Comparison of ENCODE assay signal across 9 mouse cellular contexts in the genomic region with DNA sequence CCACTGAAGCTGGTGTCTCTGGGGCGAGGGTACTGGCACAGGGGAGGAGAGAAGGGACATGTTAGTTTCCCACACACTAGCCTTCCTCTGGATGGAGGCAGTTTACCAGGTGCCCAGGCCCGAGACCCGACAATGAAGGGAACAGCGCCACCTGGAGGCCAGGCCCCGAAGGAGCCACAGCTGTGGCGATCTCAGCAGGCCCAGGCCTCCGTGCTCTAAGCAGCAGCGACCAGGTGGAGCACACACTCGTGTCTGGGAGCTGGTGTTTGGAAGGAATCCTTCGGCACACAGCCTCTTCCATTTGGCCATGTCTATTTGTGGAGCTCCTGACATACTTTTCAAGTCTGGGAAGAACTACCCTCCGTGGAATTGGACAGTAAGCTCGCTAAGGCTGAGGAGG. TPM values are rescaled to one million over a fixed set of nuclear protein-coding genes. Genes with fewer than 3 reads are reported as not detected.
DNase-seq lines count a peak whose midpoint lies in the region; ATAC-seq and TF ChIP-seq lines count a peak whose summit lies in the region.
"Had no signal": no experiment of that assay in that cellular context is flagged by ENCODE, and none has a peak within 500 bp of the region (broad histone marks: within the 10 kb centered on the region; RNA-seq: fewer than 3 reads in every experiment).

No protein-coding gene starts in this region.

- no peak overlapping the region for H3K4me2 ChIP-seq in forebrain, embryonic 14.5 days (ENCODE audit: low read length)
- no peak overlapping the region for H3K4me2 ChIP-seq in forebrain, embryonic 15.5 days (replicated peaks)
- no peak overlapping the region for H3K4me2 ChIP-seq in myocyte (ENCODE audit: low read depth)
- H3K4me2 ChIP-seq in stomach, embryonic 15.5 days = no peak overlapping the region
- H3K4me2 ChIP-seq: neural tube, embryonic 12.5 days had no signal

- H3ac ChIP-seq in myocyte (ENCODE audit: control insufficient read depth, insufficient read length) = no peak overlapping the region

- intact Hi-C loops in left cerebral cortex, postnatal 4 days (cut with DNase I) = loop anchor here (5.0 kb wide), 1 partner anchor 88 kb away; no protein-coding TSS in a partner anchor

- H3K27ac ChIP-seq in forebrain, embryonic 14.5 days (ENCODE audit: low read depth, low read length) = no peak overlapping the region
- H3K27ac ChIP-seq in forebrain, embryonic 15.5 days (replicated peaks) = no peak overlapping the region
- 0 out of 2 replicates have a peak overlapping the region, but pooled peaks have one; percentile 12 for H3K27ac ChIP-seq in stomach, embryonic 15.5 days
- H3K27ac ChIP-seq: neural tube, embryonic 12.5 days had no signal

- H3K79me2 ChIP-seq in myocyte (ENCODE audit: control insufficient read depth, insufficient read depth) = peaks cover 28% of the 10 kb centered on the region

- no peaks in the 10 kb centered on the region for H3K9me3 ChIP-seq in forebrain, embryonic 14.5 days (replicated peaks; ENCODE audit: control insufficient read depth, low read length)
- no peaks in the 10 kb centered on the region for H3K9me3 ChIP-seq in forebrain, embryonic 15.5 days
- H3K9me3 ChIP-seq in stomach, embryonic 15.5 days = no peaks in the 10 kb centered on the region
- H3K9me3 ChIP-seq: neural tube, embryonic 12.5 days had no signal

- peaks cover 25% of the 10 kb centered on the region for H3K36me3 ChIP-seq in forebrain, embryonic 14.5 days (ENCODE audit: control insufficient read depth, insufficient read depth, low read length)
- 0 out of 2 replicates have a peak, but pooled peaks cover 11% of the 10 kb centered on the region for H3K36me3 ChIP-seq in forebrain, embryonic 15.5 days
- H3K36me3 ChIP-seq in myocyte (ENCODE audit: control insufficient read depth, insufficient read depth) = peaks cover 21% of the 10 kb centered on the region
- peaks cover 32% of the 10 kb centered on the region for H3K36me3 ChIP-seq in stomach, embryonic 15.5 days

- H3K9ac ChIP-seq in forebrain, embryonic 14.5 days (ENCODE audit: low read length) = no peak overlapping the region
- H3K9ac ChIP-seq in forebrain, embryonic 15.5 days (replicated peaks) = no peak overlapping the region
- no peak overlapping the region for H3K9ac ChIP-seq in stomach, embryonic 15.5 days
- H3K9ac ChIP-seq: neural tube, embryonic 12.5 days had no signal

- no peaks in the 10 kb centered on the region for H3K27me3 ChIP-seq in forebrain, embryonic 14.5 days (replicated peaks; ENCODE audit: control insufficient read depth, insufficient read depth, low read length)
- no peaks in the 10 kb centered on the region for H3K27me3 ChIP-seq in forebrain, embryonic 15.5 days
- H3K27me3 ChIP-seq in myocyte (ENCODE audit: control insufficient read depth, insufficient read depth, insufficient read length) = no peaks in the 10 kb centered on the region
- H3K27me3 ChIP-seq in stomach, embryonic 15.5 days (replicated peaks) = no peaks in the 10 kb centered on the region
- H3K27me3 ChIP-seq: neural tube, embryonic 12.5 days had no signal

- no peak for TF ChIP-seq POLR2A in myocyte (IDR thresholded peaks at IDR 0.05; ENCODE audit: insufficient read length, low read depth)

- no peak for ATAC-seq in forebrain, embryonic 14.5 days
- ATAC-seq in forebrain, embryonic 15.5 days (replicated peaks) = no peak
- no peak for ATAC-seq in stomach, embryonic 15.5 days (ENCODE audit: insufficient read depth, low FRiP score, low read depth)

- 31% methylated on average over 12 of the region's 12 CpGs for WGBS in forebrain, embryonic 14.5 days
- WGBS in forebrain, embryonic 15.5 days = 32% methylated on average over 12 of the region's 12 CpGs
- 36% methylated on average over 12 of the region's 12 CpGs for WGBS in stomach, embryonic 15.5 days

- no peak overlapping the region for H3K4me3 ChIP-seq in forebrain, embryonic 14.5 days (ENCODE audit: low read depth, low read length)
- H3K4me3 ChIP-seq in forebrain, embryonic 15.5 days = no peak overlapping the region
- no peak overlapping the region for H3K4me3 ChIP-seq in myocyte
- H3K4me3 ChIP-seq in stomach, embryonic 15.5 days (replicated peaks) = no peak overlapping the region
- H3K4me3 ChIP-seq: neural tube, embryonic 12.5 days had no signal

- peaks cover 8% of the 10 kb centered on the region for H3K4me1 ChIP-seq in forebrain, embryonic 14.5 days (ENCODE audit: control insufficient read depth, insufficient read depth, low read length)
- peaks cover 31% of the 10 kb centered on the region for H3K4me1 ChIP-seq in forebrain, embryonic 15.5 days
- H3K4me1 ChIP-seq in stomach, embryonic 15.5 days = peaks cover 33% of the 10 kb centered on the region

- DNase-seq in forebrain, embryonic 14.5 days (ENCODE audit: low spot score) = peak; percentile 53
- peak; percentile 89 for DNase-seq in adrenal gland, postnatal 10 days
- DNase-seq in embryo, embryonic 9.5 days (ENCODE audit: extremely low spot score) = peak; percentile 76
- DNase-seq in heart, postnatal 4 days = peak; percentile 86
- peak; percentile 73 for DNase-seq in left cerebral cortex, postnatal 4 days

TF ChIP-seq in myocyte, 11 proteins besides CTCF, POLR2A, EP300 and RAD21:
- TF ChIP-seq POLR2AphosphoS2 (IDR thresholded peaks at IDR 0.05; ENCODE audit: insufficient read length, low read depth) (no peak), E2F4 (IDR thresholded peaks at IDR 0.05; ENCODE audit: insufficient read depth) (no peak), CEBPB (IDR thresholded peaks at IDR 0.05; ENCODE audit: insufficient read depth, poor library complexity, severe bottlenecking) (no peak), MAX (IDR thresholded peaks at IDR 0.05; ENCODE audit: low read depth) (no peak), MYOG (IDR thresholded peaks at IDR 0.05; ENCODE audit: control insufficient read depth in 1 of 3, insufficient read depth in 1 of 3, insufficient read length in 2 of 3, low read depth in 2 of 3) (peak in 2 of 3 experiments; percentile 63 to 75), TCF12 (IDR thresholded peaks at IDR 0.05; ENCODE audit: insufficient read depth, poor library complexity, severe bottlenecking) (no peak), TCF3 (IDR thresholded peaks at IDR 0.05; ENCODE audit: insufficient read length, low read depth) (no peak), SRF (IDR thresholded peaks at IDR 0.05; ENCODE audit: control insufficient read depth, insufficient read length, low read depth) (no peak), REST (IDR thresholded peaks at IDR 0.05; ENCODE audit: insufficient read depth, insufficient read length) (no peak), USF1 (IDR thresholded peaks at IDR 0.05; ENCODE audit: low read depth) (no peak), MYOD1 (IDR thresholded peaks at IDR 0.05; ENCODE audit: control insufficient read depth in 1 of 3, insufficient read length in 2 of 3, low read depth in 2 of 3) (peak in 2 of 3 experiments; percentile 41 to 57)

RNA-seq across cellular contexts. Expression of a gene that starts 8.5 kb away (rescaled TPM):
- polyA plus RNA-seq in forebrain, embryonic 14.5 days (2014; fragmentation: Nextera tagmentation; extraction: Ambion mirVana) = 360 and 385 TPM in 2 replicates
- polyA plus RNA-seq in forebrain, embryonic 15.5 days (2015; fragmentation: Nextera tagmentation; extraction: Ambion mirVana) = 278 and 295 TPM in 2 replicates
- total RNA-seq in adrenal gland, postnatal 10 days (2021) = 100 to 1,000 TPM; 152 to 180 TPM
- total RNA-seq in heart, postnatal 4 days (2021) = 100 to 1,000 TPM; 256 to 274 TPM
- 100 to 1,000 TPM; 170 to 186 TPM for total RNA-seq in left cerebral cortex, postnatal 4 days (2021)
- polyA plus RNA-seq in myocyte (2012; fragmentation: generic; extraction: Trizol) = 740 TPM
- polyA plus RNA-seq in stomach, embryonic 15.5 days (2015; fragmentation: Nextera tagmentation; extraction: Ambion mirVana) = 267 and 309 TPM in 2 replicates

RNA-seq across cellular contexts. Expression of a gene that starts 42.4 kb away (rescaled TPM):
- 0.21 and 0.28 TPM in 2 replicates for polyA plus RNA-seq in forebrain, embryonic 14.5 days (2014; fragmentation: Nextera tagmentation; extraction: Ambion mirVana)
- 0.17 and 0.31 TPM in 2 replicates for polyA plus RNA-seq in forebrain, embryonic 15.5 days (2015; fragmentation: Nextera tagmentation; extraction: Ambion mirVana)
- 1 to 10 TPM; 2.3 to 6.1 TPM for total RNA-seq in adrenal gland, postnatal 10 days (2021)
- total RNA-seq in heart, postnatal 4 days (2021) = 1 to 10 TPM; 3.6 to 4.0 TPM
- total RNA-seq in left cerebral cortex, postnatal 4 days (2021) = not detected
- 29.7 TPM for polyA plus RNA-seq in myocyte (2012; fragmentation: generic; extraction: Trizol)
- 0.18 and 0.21 TPM in 2 replicates for polyA plus RNA-seq in stomach, embryonic 15.5 days (2015; fragmentation: Nextera tagmentation; extraction: Ambion mirVana)

Comparison
In these comparisons a context has a peak if more than half of its experiments do, and no peak if none do; other contexts are left out.
1. RNA of a gene that starts 42.4 kb away (polyA plus RNA-seq): 29.7 TPM in myocyte (single experiment); 0.21 to 0.28 TPM in forebrain, embryonic 14.5 days, 0.18 to 0.21 TPM in stomach, embryonic 15.5 days and 0.17 to 0.31 TPM in forebrain, embryonic 15.5 days; every median in the first group is over 10 times any median in the second.
2. Peak in every context shown above with its lines, with median percentiles within 50 percentile points of each other: DNase-seq.